Mouse (Mus musculus) neural tube, embryonic 12.5 days (tissue): ENCODE measurements around the gene Clec2i. TPM values are rescaled to one million over a fixed set of nuclear protein-coding genes. Genes with fewer than 3 reads are reported as not detected.
"Not testable (repeated sequence)": the region's sequence is repeated elsewhere in the genome, so short reads cannot be mapped to it uniquely, and the experiment has no call there.

Experiments
- ATAC-seq: fragments of 200-750 bp; cut with Nextera tagmentation; 2 replicates; pipeline ENCODE4 v1.8.0; 2017; ENCODE audit warnings: low read depth, mild to moderate bottlenecking, moderate TSS enrichment, moderate library complexity; ENCODE audit not compliant: low FRiP score
- H3K27ac ChIP-seq: fragments of 300-500 bp; sonication (generic); 2 replicates; pipeline ENCODE4 v1.5.1; 2016
- H3K27me3 ChIP-seq: fragments of 300-500 bp; sonication (generic); replicated peaks from 2 replicates; pipeline ENCODE4 v1.6.1; 2016; ENCODE audit warnings: mild to moderate bottlenecking
- H3K36me3 ChIP-seq: fragments of 300-500 bp; sonication (generic); 2 replicates; pipeline ENCODE4 v1.6.1; 2016; ENCODE audit warnings: mild to moderate bottlenecking
- H3K4me1 ChIP-seq: fragments of 300-500 bp; sonication (generic); 2 replicates; pipeline ENCODE4 v1.6.1; 2016
- H3K4me2 ChIP-seq: fragments of 300-500 bp; sonication (generic); replicated peaks from 2 replicates; pipeline ENCODE4 v1.6.1; 2016; ENCODE audit warnings: mild to moderate bottlenecking
- H3K4me3 ChIP-seq: fragments of 300-500 bp; sonication (generic); 2 replicates; pipeline ENCODE4 v1.5.1; 2016
- H3K9ac ChIP-seq: fragments of 300-500 bp; sonication (generic); 2 replicates; pipeline ENCODE4 v1.6.1; 2016; ENCODE audit warnings: mild to moderate bottlenecking
- H3K9me3 ChIP-seq: fragments of 300-500 bp; sonication (generic); 2 replicates; pipeline ENCODE4 v1.6.1; 2016; ENCODE audit warnings: mild to moderate bottlenecking
- WGBS: fragments of 180-500 bp; shearing (Covaris S2); methylation state at CpG from one replicate; pipeline ENCODE4 v1.1.7; 2016; 5-methylcytosine and 5-hydroxymethylcytosine counted together
- microRNA-seq: library from miRNA; unstranded; fragments of <30 nt; microRNA quantifications from one replicate; pipeline ENCODE4, GENCODE M21; 2017
- polyA plus RNA-seq: library from polyadenylated mRNA; unstranded; fragments of >200 nt; fragmentation: Nextera tagmentation; extraction: Ambion mirVana; gene quantifications from 2 replicates; pipeline ENCODE4 v1.2.1, GENCODE M21; 2016

The Clec2i gene
- polyA plus RNA-seq, 1 experiment from 2014 or later, result not detected

DNA sequence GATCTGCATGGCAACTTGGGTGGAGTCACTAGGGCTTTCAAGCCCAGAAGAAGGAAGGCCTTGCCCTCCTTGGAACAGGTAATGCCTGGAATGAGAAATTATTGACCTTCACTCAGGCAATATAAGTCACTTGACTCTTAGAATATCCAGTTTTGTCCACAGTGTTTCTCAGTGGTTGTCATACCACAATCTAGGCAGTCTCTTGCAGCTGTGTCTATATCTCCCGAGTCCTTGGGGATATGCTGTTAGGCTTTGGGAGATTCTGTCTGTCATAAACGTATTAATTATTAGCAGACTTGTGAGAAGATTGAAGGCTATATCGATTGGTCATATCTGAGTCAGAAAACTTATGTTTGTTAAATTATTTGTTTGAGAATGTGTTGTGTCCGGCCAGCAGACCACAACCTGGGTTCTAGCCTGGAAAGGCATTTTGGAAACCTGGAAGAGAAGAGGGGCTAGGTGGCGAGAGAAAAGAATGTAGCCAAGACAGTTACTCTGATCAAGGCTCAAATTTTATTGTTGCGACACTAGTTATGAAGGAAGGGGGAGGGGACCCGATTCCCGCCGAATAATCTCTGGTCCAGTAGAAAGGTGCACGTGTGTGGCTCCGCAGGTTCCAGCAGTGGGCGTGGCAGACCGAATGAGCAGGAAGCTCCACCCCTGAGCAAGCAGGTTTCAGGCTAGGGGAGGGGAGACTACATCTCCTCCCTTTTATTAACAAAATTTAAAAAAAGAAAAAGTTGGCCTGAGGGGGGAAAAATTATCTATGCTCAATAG is 48.7 kb downstream of the Clec2i start:
- H3K4me3 ChIP-seq, H3K9me3 ChIP-seq, H3K36me3 ChIP-seq, H3K9ac ChIP-seq, ATAC-seq, H3K4me2 ChIP-seq, H3K4me1 ChIP-seq, H3K27me3 ChIP-seq, H3K27ac ChIP-seq: not testable (repeated sequence)
- WGBS, result 91% methylated on average over 5 of the region's 13 CpGs

GRCm38 (mm10) chr6:128941646-128942421 is 54.4 kb downstream of the Clec2i start:
- Histone ChIP-seq H3K4me1 (no peaks in the 10 kb centered on the region), H3K27me3 (no peaks in the 10 kb centered on the region), H3K36me3 (no peaks in the 10 kb centered on the region), H3K9me3 (no peaks in the 10 kb centered on the region), H3K27ac (no peak overlapping the region), H3K9ac (no peak overlapping the region), H3K4me2 (no peak overlapping the region), H3K4me3 (no peak overlapping the region)
- WGBS, result 76% methylated on average over 5 of the region's 5 CpGs
- ATAC-seq, result no peak

- H3K36me3 ChIP-seq, result no peaks in the 10 kb centered on the region
- no peak overlapping the region for H3K9ac ChIP-seq
- H3K27me3 ChIP-seq, result no peaks in the 10 kb centered on the region
- no peak overlapping the region for H3K27ac ChIP-seq
- H3K9me3 ChIP-seq, result no peaks in the 10 kb centered on the region
- ATAC-seq, result no peak
- H3K4me2 ChIP-seq, result no peak overlapping the region
- WGBS, result 85% methylated on average over 3 of the region's 3 CpGs
- no peak overlapping the region for H3K4me3 ChIP-seq
- no peaks in the 10 kb centered on the region for H3K4me1 ChIP-seq
These were observed 58.2 kb downstream of the Clec2i start for GRCm38 (mm10) chr6:128945564-128945963.

Small RNAs within 50 kb of the gene (microRNA-seq; reads per million reads assigned to microRNA genes)
- gene Gm27336, result not detected

Other genes starting within 250 kb of the Clec2i start
- gene Clec2h, start 225.2 kb upstream of the Clec2i start, polyA plus RNA-seq, result not detected in 2 replicates
- not detected in 2 replicates for gene Klrb1, start 164.5 kb upstream of the Clec2i start, polyA plus RNA-seq
- 0.11 TPM in 1 of 2 replicates, not detected in the other for gene Klrb1c, start 98.4 kb upstream of the Clec2i start, polyA plus RNA-seq
- gene Gm44511, start 61.3 kb upstream of the Clec2i start, polyA plus RNA-seq, result not detected in 2 replicates
- not detected in 2 replicates for gene Klrb1b, start 61.3 kb upstream of the Clec2i start, polyA plus RNA-seq
- gene BC035044, start 3.5 kb downstream of the Clec2i start, polyA plus RNA-seq, result 0.80 and 1.1 TPM in 2 replicates
- not detected in 2 replicates for gene Clec2g, start 46.8 kb downstream of the Clec2i start, polyA plus RNA-seq
- gene Klrb1f, start 158.3 kb downstream of the Clec2i start, polyA plus RNA-seq, result 0.24 and 0.51 TPM in 2 replicates
- gene Clec2e, start 213.3 kb downstream of the Clec2i start, polyA plus RNA-seq, result not detected in 2 replicates